In genomic region chr9:73336039-73336438, GRCm38 (mm10) we compare ENCODE assay signal across 16 mouse cellular contexts.
DNase-seq lines count a peak whose midpoint lies in the region.
"Had no signal": no experiment of that assay in that cellular context is flagged by ENCODE, and none has a peak within 500 bp of the region (broad histone marks: within the 10 kb centered on the region; RNA-seq: fewer than 3 reads in every experiment).

No protein-coding gene starts in this region.

- DNase-seq in layer of hippocampus, adult 11-12 months (ENCODE audit: low spot score): peak; percentile 4
- no peak for DNase-seq in layer of hippocampus, postnatal 10 days (ENCODE audit: low spot score in 2 of 2)
- peak; percentile 5 to 6 for DNase-seq in left cerebral cortex, adult 18-20 months (ENCODE audit: low spot score in 2 of 2)
- no peak for DNase-seq in left cerebral cortex, postnatal 36 days (ENCODE audit: low spot score in 2 of 2)
- DNase-seq in brain, adult 2 months (ENCODE audit: low read depth, low spot score): peak; percentile 74
- DNase-seq in cerebellum, adult 18-20 months: no peak
- DNase-seq: adrenal gland, postnatal 10 days; adrenal gland, postnatal 36 days; B cell, adult 2 months; cerebellum, adult 11 months; cerebellum, adult 8-10 months; cerebellum, postnatal 14 days; gastrocnemius, postnatal 25 days; heart, adult 18-20 months; heart, postnatal 10 days; heart, postnatal 36 days had no signal

- intact Hi-C loops in left cerebral cortex, postnatal 36 days (cut with DNase I): no loop called here

Comparison
In these comparisons a context has a peak if more than half of its experiments do, and no peak if none do; other contexts are left out.
1. DNase-seq: peak in layer of hippocampus, adult 11-12 months (single experiment), left cerebral cortex, adult 18-20 months (2 of 2) and brain, adult 2 months (single experiment); none in layer of hippocampus, postnatal 10 days (0 of 2), left cerebral cortex, postnatal 36 days (0 of 2) and cerebellum, adult 18-20 months (0 of 2).